Mouse (Mus musculus) E14TG2a.4 (cell line): ENCODE data around the gene Map4k2.

Experiments
- CTCF ChIP-seq: conservative IDR thresholded peaks from 2 replicates; pipeline ENCODE4 v1.5.1; 2014; ENCODE audit warnings: low read length
- POU5F1 ChIP-seq: IDR thresholded peaks from 2 replicates; pipeline ENCODE4 v1.6.1; 2014; ENCODE audit warnings: low read length, borderline replicate concordance

- TF ChIP-seq CTCF, result no peak
- no peak for TF ChIP-seq POU5F1
Measured at GRCm38 (mm10) chr19:6343066-6343925, 2.4 kb downstream of the Map4k2 start.
